Mouse (Mus musculus) intestine, embryonic 16.5 days (tissue): ENCODE data around the gene Col15a1. TPM values are rescaled to one million over a fixed set of nuclear protein-coding genes. Genes with fewer than 3 reads are reported as not detected.

Experiments used
- ATAC-seq: fragments of 200-750 bp; cut with Nextera tagmentation; 2 replicates; pipeline ENCODE4 v1.8.0; 2017; ENCODE audit warnings: moderate TSS enrichment, moderate library complexity
- H3K27ac ChIP-seq: fragments of 300-500 bp; sonication (generic); 2 replicates; pipeline ENCODE4 v1.5.1; 2014; ENCODE audit warnings: mild to moderate bottlenecking, low read length
- H3K27me3 ChIP-seq: fragments of 300-500 bp; sonication (generic); replicated peaks from 2 replicates; pipeline ENCODE4 v1.6.1; 2014; ENCODE audit warnings: low read length, control low read depth, mixed read lengths; ENCODE audit not compliant: control insufficient read depth, insufficient read depth
- H3K36me3 ChIP-seq: fragments of 300-500 bp; sonication (generic); 2 replicates; pipeline ENCODE4 v1.6.1; 2014; ENCODE audit warnings: low read length, control low read depth; ENCODE audit not compliant: control insufficient read depth, insufficient read depth
- H3K4me1 ChIP-seq: fragments of 300-500 bp; sonication (generic); 2 replicates; pipeline ENCODE4 v1.6.1; 2014; ENCODE audit warnings: low read length, control low read depth, mixed read lengths; ENCODE audit not compliant: control insufficient read depth, insufficient read depth
- H3K4me2 ChIP-seq: fragments of 300-500 bp; sonication (generic); 2 replicates; pipeline ENCODE4 v1.6.1; 2014; ENCODE audit warnings: low read depth, low read length, control low read depth
- H3K4me3 ChIP-seq: fragments of 300-500 bp; sonication (generic); 2 replicates; pipeline ENCODE4 v1.5.1; 2014; ENCODE audit warnings: mild to moderate bottlenecking, low read length
- H3K9ac ChIP-seq: fragments of 300-500 bp; sonication (generic); 2 replicates; pipeline ENCODE4 v1.6.1; 2014; ENCODE audit warnings: low read depth, low read length
- H3K9me3 ChIP-seq: fragments of 300-500 bp; sonication (generic); 2 replicates; pipeline ENCODE4 v1.6.1; 2016; ENCODE audit warnings: low read length, control low read depth; ENCODE audit not compliant: control insufficient read depth
- WGBS: fragments of 180-500 bp; shearing (Covaris S2); extraction: QIAGEN DNeasy Blood & Tissue Kit; methylation state at CpG from one replicate; pipeline ENCODE4 v1.1.7; 2014; 5-methylcytosine and 5-hydroxymethylcytosine counted together
- polyA plus RNA-seq: library from polyadenylated mRNA; unstranded; fragments of >200 nt; fragmentation: Nextera tagmentation; extraction: Ambion mirVana; gene quantifications from 2 replicates; pipeline ENCODE4 v1.2.1, GENCODE M21; 2015

Col15a1 gene
- polyA plus RNA-seq, 1 experiment from 2014 or later, result 12.7 TPM

DNA sequence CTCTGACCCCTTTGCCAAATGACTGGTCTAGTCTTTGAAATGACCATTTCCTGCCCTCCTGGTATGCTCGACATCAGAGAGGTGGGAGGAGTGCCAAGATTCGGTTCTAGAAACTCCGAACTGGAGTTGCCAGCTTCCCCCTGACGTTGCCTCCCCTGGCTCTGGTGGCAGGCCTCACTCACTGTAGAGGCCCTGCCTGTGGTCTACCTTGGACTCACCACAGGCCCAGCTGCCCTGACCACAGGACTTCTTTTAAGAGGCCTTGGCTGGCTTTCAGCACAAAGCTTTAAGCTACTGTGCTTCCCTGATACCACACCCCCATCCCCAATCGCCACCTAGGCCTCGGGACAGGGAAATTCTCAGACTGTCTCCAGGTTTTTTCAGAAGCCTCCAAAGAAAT, 21.4 kb upstream of the Col15a1 start:
- Histone ChIP-seq H3K9me3 (no peaks in the 10 kb centered on the region), H3K36me3 (no peaks in the 10 kb centered on the region), H3K4me1 (no peaks in the 10 kb centered on the region), H3K27me3 (no peaks in the 10 kb centered on the region), H3K4me2 (no peak overlapping the region), H3K4me3 (no peak overlapping the region), H3K9ac (no peak overlapping the region), H3K27ac (no peak overlapping the region)
- 73% methylated on average over 6 of the region's 6 CpGs for WGBS
- ATAC-seq, result no peak

DNA sequence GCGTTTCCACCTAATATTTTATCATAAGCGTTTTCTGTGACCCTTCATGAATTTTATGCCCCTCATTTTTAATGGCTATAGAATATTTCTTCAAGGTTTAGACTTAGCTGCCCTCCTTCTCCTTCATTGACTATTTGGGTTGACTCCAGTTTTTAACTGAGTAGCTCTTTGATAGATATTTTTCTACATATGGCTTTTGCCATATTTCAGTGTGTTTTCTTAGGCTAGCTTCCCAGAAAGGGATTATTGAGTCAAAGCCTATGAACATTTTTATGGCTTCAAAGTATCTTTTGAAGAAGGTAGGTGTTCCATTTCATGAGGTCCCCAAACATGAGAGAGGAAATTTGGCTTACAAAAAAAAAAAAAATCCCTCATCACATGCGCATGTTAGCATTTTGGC, 11.8 kb upstream of the Col15a1 start:
- no peak for ATAC-seq
- no peaks in the 10 kb centered on the region for H3K9me3 ChIP-seq

DNA sequence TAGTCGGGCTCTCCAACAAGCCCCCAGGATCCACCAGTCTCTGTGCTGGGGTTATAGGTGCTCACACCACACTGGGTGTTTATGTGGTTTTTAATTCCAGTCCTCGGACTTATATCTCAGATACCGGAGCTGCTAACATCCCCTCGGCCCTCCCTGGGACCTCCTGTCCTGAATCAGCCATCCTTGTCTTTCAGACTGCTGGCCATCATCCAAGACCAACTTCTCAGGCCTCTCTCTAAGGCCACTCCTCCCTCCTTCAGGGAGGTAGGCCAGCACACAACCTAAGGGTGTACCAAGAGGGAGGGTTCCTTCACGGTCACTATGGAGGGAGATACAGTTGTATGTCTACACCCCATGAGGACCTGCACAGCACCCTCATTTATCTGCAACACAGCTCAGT, 4.3 kb upstream of the Col15a1 start:
- Histone ChIP-seq H3K4me3 (no peak overlapping the region), H3K4me1 (peaks cover 5% of the 10 kb centered on the region; the same call in 1 of the 2 replicates), H3K27ac (no peak overlapping the region), H3K9ac (no peak overlapping the region), H3K4me2 (no peak overlapping the region), H3K9me3 (no peaks in the 10 kb centered on the region), H3K27me3 (peaks cover 15% of the 10 kb centered on the region), H3K36me3 (no peaks in the 10 kb centered on the region)
- WGBS, result 65% methylated on average over 5 of the region's 5 CpGs
- no peak for ATAC-seq

More for the DNA sequence above, 11.8 kb upstream of the Col15a1 start:
- Histone ChIP-seq H3K9ac (no peak overlapping the region), H3K36me3 (no peaks in the 10 kb centered on the region), H3K4me2 (no peak overlapping the region), H3K4me1 (no peaks in the 10 kb centered on the region), H3K4me3 (no peak overlapping the region), H3K27ac (no peak overlapping the region), H3K27me3 (no peaks in the 10 kb centered on the region)
- 87% methylated on average over 3 of the region's 3 CpGs for WGBS

DNA sequence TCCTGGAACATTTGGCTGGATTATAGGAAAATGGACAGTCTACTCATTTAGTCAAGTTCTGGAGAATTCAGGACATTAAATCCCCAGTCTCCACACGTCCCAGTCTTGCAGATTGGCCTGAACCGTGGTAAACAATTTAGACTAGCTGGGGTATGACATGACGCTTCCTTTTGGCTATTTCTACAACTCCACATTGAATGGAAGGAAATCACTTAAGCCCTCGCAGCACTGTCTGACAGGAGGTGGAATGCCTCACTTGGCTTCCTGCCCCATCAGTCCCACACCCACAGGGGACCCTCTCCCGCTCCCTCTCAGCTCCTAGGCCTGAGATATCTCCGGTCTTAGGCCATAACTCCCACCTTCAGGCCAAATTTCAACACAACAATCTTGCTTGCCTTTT, 2.1 kb upstream of the Col15a1 start:
- peaks cover 31% of the 10 kb centered on the region for H3K27me3 ChIP-seq
- H3K9me3 ChIP-seq, result no peaks in the 10 kb centered on the region
- peak; percentile 60 for ATAC-seq
- no peak overlapping the region for H3K4me3 ChIP-seq
- no peak overlapping the region for H3K9ac ChIP-seq
- no peak overlapping the region for H3K4me2 ChIP-seq
- peaks cover 6% of the 10 kb centered on the region; the same call in 1 of the 2 replicates for H3K4me1 ChIP-seq
- no peaks in the 10 kb centered on the region for H3K36me3 ChIP-seq
- WGBS, result 52% methylated on average over 6 of the region's 6 CpGs
- peak overlapping the region; percentile 3; the same call in 1 of the 2 replicates for H3K27ac ChIP-seq

DNA sequence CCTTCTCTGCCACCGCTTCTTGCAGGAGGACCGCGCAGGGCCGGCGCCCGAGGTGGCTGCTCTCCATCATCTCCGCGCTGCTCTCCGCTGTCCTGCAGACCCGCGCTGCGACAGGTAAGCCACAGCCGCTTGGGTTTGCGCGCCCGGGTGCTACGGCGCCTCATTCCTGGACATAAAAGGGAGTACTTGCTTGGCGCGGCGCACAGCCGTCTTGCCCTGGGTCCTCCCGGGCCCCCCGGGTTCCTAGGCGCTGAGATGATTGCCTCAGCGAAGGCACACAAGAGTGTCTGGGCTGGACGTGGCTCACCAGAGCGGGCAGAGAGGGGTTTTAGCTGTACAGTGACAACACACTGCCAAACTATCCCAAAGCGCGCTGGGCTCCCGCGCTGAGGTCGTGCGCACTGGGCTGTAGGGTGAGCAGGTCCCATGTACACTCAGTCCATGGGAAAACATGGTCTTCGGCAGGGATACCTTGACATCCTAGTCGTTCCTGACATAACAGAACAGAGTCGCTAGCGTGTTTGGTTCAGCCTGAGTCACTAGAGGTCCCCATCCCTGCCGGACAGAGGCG, 545 bp downstream of the Col15a1 start:
- Histone ChIP-seq H3K9ac (peak overlapping the region; percentile 63), H3K27ac (no peak overlapping the region), H3K4me1 (peaks cover 6% of the 10 kb centered on the region; the same call in 1 of the 2 replicates), H3K36me3 (no peaks in the 10 kb centered on the region), H3K9me3 (no peaks in the 10 kb centered on the region), H3K27me3 (peaks cover 31% of the 10 kb centered on the region), H3K4me2 (peak overlapping the region; percentile 72), H3K4me3 (peak overlapping the region; percentile 50)
- 0 out of 2 replicates have a peak, but pooled peaks have one; percentile 38 for ATAC-seq
- WGBS, result 3% methylated on average over 40 of the region's 40 CpGs

DNA sequence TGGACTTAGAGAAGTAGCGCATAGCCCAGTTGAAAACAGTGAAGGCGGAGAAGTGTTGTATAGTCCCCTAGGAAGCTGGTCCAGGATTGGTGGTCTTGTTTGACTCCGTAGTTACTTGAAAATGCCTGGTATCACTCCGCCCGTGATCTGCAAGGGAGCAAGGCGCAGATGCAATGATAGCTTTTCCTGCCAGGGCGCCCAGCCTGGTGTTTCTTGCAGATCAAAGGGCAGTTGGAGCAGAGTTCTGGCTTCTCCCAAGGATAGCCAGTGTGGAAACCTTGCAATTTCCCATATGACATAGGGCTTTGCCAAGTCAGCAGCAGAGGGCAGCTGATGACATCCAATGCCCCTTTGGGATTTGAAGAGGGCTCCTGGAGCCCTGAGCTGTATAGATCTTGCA, 1.5 kb downstream of the Col15a1 start:
- H3K4me2 ChIP-seq, result 0 out of 2 replicates have a peak overlapping the region, but pooled peaks have one; percentile 72
- H3K9me3 ChIP-seq, result no peaks in the 10 kb centered on the region
- ATAC-seq, result no peak

DNA sequence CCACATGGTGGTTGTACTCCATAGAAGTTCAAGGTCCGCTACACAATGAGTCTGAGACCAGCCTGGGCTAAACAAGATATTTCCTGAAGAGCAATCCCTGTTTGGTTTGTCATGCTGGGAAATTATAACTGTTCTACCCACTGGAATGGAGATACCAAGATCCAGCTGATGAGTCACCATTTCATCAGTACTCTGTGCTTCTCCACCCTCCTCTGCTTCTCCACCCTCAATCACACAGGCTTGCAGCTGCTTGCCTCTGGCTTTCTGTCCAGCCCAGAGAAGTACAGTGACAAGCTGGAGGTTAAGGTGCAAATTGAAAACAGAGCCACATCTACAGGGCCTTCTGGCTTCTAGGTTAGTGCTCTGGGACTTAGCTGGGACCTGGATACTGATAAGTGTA, 10.9 kb downstream of the Col15a1 start:
- Histone ChIP-seq H3K9ac (no peak overlapping the region), H3K4me3 (no peak overlapping the region), H3K36me3 (no peaks in the 10 kb centered on the region), H3K4me1 (no peaks in the 10 kb centered on the region), H3K27me3 (no peaks in the 10 kb centered on the region), H3K4me2 (no peak overlapping the region), H3K9me3 (no peaks in the 10 kb centered on the region), H3K27ac (no peak overlapping the region)
- 95% methylated on average over 1 of the region's 1 CpGs for WGBS
- ATAC-seq, result no peak

More for the DNA sequence above, 1.5 kb downstream of the Col15a1 start:
- no peak overlapping the region for H3K9ac ChIP-seq
- H3K4me3 ChIP-seq, result peak overlapping the region; percentile 50; the same call in 1 of the 2 replicates
- peaks cover 31% of the 10 kb centered on the region for H3K27me3 ChIP-seq
- no peak overlapping the region for H3K27ac ChIP-seq
- WGBS, result 73% methylated on average over 7 of the region's 7 CpGs
- H3K4me1 ChIP-seq, result 0 out of 2 replicates have a peak, but pooled peaks cover 4% of the 10 kb centered on the region
- H3K36me3 ChIP-seq, result no peaks in the 10 kb centered on the region

DNA sequence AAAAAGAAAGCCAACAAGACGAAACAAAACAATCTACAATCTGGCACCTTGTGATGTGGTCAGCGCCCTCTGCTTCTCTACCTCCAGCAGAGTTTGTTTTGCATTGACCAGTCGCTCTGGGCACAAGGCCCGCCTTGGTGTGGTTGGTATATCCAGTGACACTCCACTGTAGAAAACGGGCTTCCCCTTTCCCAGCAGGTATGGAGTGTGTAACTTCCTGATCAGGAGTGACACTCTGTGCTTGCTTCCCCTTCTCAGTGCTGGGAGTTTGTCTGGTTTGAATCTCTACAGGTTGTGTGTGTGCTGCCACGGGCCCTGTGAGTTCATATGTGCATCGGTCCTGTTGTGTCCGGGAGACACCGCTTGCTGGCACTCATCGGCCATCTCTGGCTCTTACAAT, 11.4 kb downstream of the Col15a1 start:
- H3K27ac ChIP-seq, result no peak overlapping the region
- 85% methylated on average over 10 of the region's 10 CpGs for whole genome bisulfite sequencing
- H3K9ac ChIP-seq, result no peak overlapping the region
- H3K4me1 ChIP-seq, result no peaks in the 10 kb centered on the region
- no peaks in the 10 kb centered on the region for H3K36me3 ChIP-seq
- H3K4me3 ChIP-seq, result no peak overlapping the region
- no peaks in the 10 kb centered on the region for H3K9me3 ChIP-seq
- H3K4me2 ChIP-seq, result no peak overlapping the region
- H3K27me3 ChIP-seq, result no peaks in the 10 kb centered on the region
- ATAC-seq, result no peak

DNA sequence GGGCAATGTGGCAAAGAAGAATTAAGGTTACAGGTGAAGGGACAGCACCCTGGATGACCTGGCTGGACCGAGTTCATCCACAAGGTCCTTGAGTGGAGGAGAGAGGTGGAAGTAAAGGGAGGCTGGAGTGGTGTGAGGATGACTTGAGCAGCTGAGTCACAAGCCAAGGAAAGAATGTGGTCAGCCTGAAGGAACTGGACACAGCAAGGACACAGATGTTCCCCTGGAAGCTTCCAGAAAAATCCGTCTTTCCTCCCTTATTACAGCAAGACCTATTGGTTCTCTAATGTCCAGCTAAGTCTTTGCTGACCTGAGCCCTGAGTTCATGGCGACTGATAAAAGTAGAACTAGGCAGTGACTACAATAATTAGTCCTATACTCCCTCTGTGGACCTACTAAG, 12.6 kb downstream of the Col15a1 start:
- H3K4me2 ChIP-seq, result no peak overlapping the region

DNA sequence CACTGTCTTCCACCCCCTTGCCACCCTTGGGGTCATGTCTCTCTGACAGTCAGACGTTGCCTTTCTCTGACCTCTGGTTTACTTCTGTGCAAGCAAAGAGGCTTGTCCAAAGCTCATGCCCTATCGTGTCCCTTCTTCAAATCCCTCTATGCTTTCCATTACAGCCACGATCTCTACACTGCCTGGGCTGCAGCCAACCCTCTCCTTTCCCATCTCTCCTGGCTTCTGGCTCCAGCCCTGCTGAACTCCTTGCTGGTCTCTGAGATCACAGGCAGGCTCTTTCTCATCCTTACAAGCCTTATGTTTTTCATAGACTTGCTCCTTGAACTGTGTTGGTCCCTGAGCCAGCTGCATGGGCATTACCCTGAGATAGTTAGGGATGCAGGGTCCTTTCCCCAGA, 14.2 kb downstream of the Col15a1 start:
- Histone ChIP-seq H3K9ac (no peak overlapping the region), H3K4me3 (no peak overlapping the region), H3K9me3 (no peaks in the 10 kb centered on the region), H3K4me2 (no peak overlapping the region), H3K36me3 (no peaks in the 10 kb centered on the region), H3K4me1 (no peaks in the 10 kb centered on the region), H3K27ac (no peak overlapping the region), H3K27me3 (no peaks in the 10 kb centered on the region)
- WGBS, result 73% methylated on average over 3 of the region's 3 CpGs
- no peak for ATAC-seq

More for the DNA sequence above, 12.6 kb downstream of the Col15a1 start:
- H3K27ac ChIP-seq, result no peak overlapping the region
- H3K36me3 ChIP-seq, result no peaks in the 10 kb centered on the region
- H3K9me3 ChIP-seq, result no peaks in the 10 kb centered on the region
- no peak overlapping the region for H3K4me3 ChIP-seq
- H3K27me3 ChIP-seq, result no peaks in the 10 kb centered on the region
- no peaks in the 10 kb centered on the region for H3K4me1 ChIP-seq
- 79% methylated on average over 3 of the region's 3 CpGs for WGBS
- ATAC-seq, result no peak
- no peak overlapping the region for H3K9ac ChIP-seq
